Mouse (Mus musculus) hindbrain, embryonic 10.5 days (tissue): ENCODE measurements around the gene Tnfrsf21. TPM values are rescaled to one million over a fixed set of nuclear protein-coding genes. Genes with fewer than 3 reads are reported as not detected.

Experiments used
- DNase-seq: peaks from one replicate; pipeline ENCODE4 v3.0.0-alpha.2; 2017; ENCODE audit warnings: low spot score
- H3K27ac ChIP-seq: fragments of 300-500 bp; sonication (generic); 2 replicates; pipeline ENCODE4 v1.5.1; 2016; ENCODE audit warnings: mild to moderate bottlenecking, moderate library complexity
- H3K27me3 ChIP-seq: fragments of 300-500 bp; sonication (generic); 2 replicates; pipeline ENCODE4 v1.6.1; 2016; ENCODE audit warnings: mild to moderate bottlenecking; ENCODE audit not compliant: poor library complexity, insufficient read depth, severe bottlenecking
- H3K36me3 ChIP-seq: fragments of 300-500 bp; sonication (generic); 2 replicates; pipeline ENCODE4 v1.6.1; 2016; ENCODE audit warnings: mild to moderate bottlenecking, moderate library complexity
- H3K4me1 ChIP-seq: fragments of 300-500 bp; sonication (generic); replicated peaks from 2 replicates; pipeline ENCODE4 v1.6.1; 2016; ENCODE audit warnings: mild to moderate bottlenecking
- H3K4me3 ChIP-seq: fragments of 300-500 bp; sonication (generic); 2 replicates; pipeline ENCODE4 v1.5.1; 2016; ENCODE audit warnings: mild to moderate bottlenecking, moderate library complexity
- H3K9me3 ChIP-seq: fragments of 300-500 bp; sonication (generic); 2 replicates; pipeline ENCODE4 v1.6.1; 2016; ENCODE audit warnings: mild to moderate bottlenecking, moderate library complexity
- WGBS: fragments of 180-500 bp; shearing (Covaris S2); methylation state at CpG from one replicate; pipeline ENCODE4 v1.1.7; 2016; 5-methylcytosine and 5-hydroxymethylcytosine counted together
- polyA plus RNA-seq: library from polyadenylated mRNA; unstranded; fragments of >200 nt; fragmentation: Nextera tagmentation; extraction: Ambion mirVana; gene quantifications from 2 replicates; pipeline ENCODE4 v1.2.1, GENCODE M21; 2016

Tnfrsf21 gene
- polyA plus RNA-seq, 1 experiment from 2014 or later = 31.4 TPM

GRCm38 (mm10) chr17:43130115-43130869 is 113.9 kb downstream of the Tnfrsf21 start:
- Histone ChIP-seq H3K9me3 (no peaks in the 10 kb centered on the region), H3K27ac (no peak overlapping the region), H3K4me3 (no peak overlapping the region), H3K27me3 (no peaks in the 10 kb centered on the region), H3K36me3 (no peaks in the 10 kb centered on the region), H3K4me1 (no peaks in the 10 kb centered on the region)
- WGBS = 91% methylated on average over 3 of the region's 3 CpGs
- DNase-seq = no peak

- no peaks in the 10 kb centered on the region for H3K27me3 ChIP-seq
- H3K9me3 ChIP-seq = no peaks in the 10 kb centered on the region
- H3K4me1 ChIP-seq = 0 out of 2 replicates have a peak, but pooled peaks cover 2% of the 10 kb centered on the region
- no peak overlapping the region for H3K4me3 ChIP-seq
- H3K27ac ChIP-seq = no peak overlapping the region
- H3K36me3 ChIP-seq = no peaks in the 10 kb centered on the region
- no peak for DNase-seq
Measured at GRCm38 (mm10) chr17:43130870-43131264, 114.5 kb downstream of the Tnfrsf21 start.

- no peak overlapping the region for H3K27ac ChIP-seq
- no peaks in the 10 kb centered on the region for H3K36me3 ChIP-seq
- 87% methylated on average over 5 of the region's 5 CpGs for WGBS
- H3K4me3 ChIP-seq = no peak overlapping the region
- peaks cover 4% of the 10 kb centered on the region; the same call in 1 of the 2 replicates for H3K4me1 ChIP-seq
- no peak for DNase-seq
- no peaks in the 10 kb centered on the region for H3K27me3 ChIP-seq
- H3K9me3 ChIP-seq = no peaks in the 10 kb centered on the region
Measured at GRCm38 (mm10) chr17:43132477-43132876, 116.1 kb downstream of the Tnfrsf21 start.

GRCm38 (mm10) chr17:43133106-43133505 is 116.8 kb downstream of the Tnfrsf21 start:
- H3K27me3 ChIP-seq = no peaks in the 10 kb centered on the region
- no peaks in the 10 kb centered on the region for H3K36me3 ChIP-seq
- H3K4me1 ChIP-seq = peaks cover 4% of the 10 kb centered on the region; the same call in 1 of the 2 replicates
- no peak overlapping the region for H3K4me3 ChIP-seq
- no peaks in the 10 kb centered on the region for H3K9me3 ChIP-seq
- 84% methylated on average over 4 of the region's 4 CpGs for WGBS
- no peak overlapping the region for H3K27ac ChIP-seq
- no peak for DNase-seq

GRCm38 (mm10) chr17:43134991-43135390 is 118.6 kb downstream of the Tnfrsf21 start:
- Histone ChIP-seq H3K4me1 (peaks cover 4% of the 10 kb centered on the region; the same call in 1 of the 2 replicates), H3K9me3 (no peaks in the 10 kb centered on the region), H3K36me3 (no peaks in the 10 kb centered on the region), H3K27me3 (no peaks in the 10 kb centered on the region), H3K4me3 (no peak overlapping the region), H3K27ac (no peak overlapping the region)
- DNase-seq = no peak
- WGBS = 81% methylated on average over 4 of the region's 4 CpGs

GRCm38 (mm10) chr17:43135398-43136265 is 119.3 kb downstream of the Tnfrsf21 start:
- Histone ChIP-seq H3K4me1 (peaks cover 4% of the 10 kb centered on the region; the same call in 1 of the 2 replicates), H3K4me3 (no peak overlapping the region), H3K27ac (no peak overlapping the region), H3K9me3 (no peaks in the 10 kb centered on the region), H3K36me3 (no peaks in the 10 kb centered on the region), H3K27me3 (no peaks in the 10 kb centered on the region)
- 58% methylated on average over 7 of the region's 7 CpGs for WGBS
- DNase-seq = no peak

GRCm38 (mm10) chr17:43136720-43137119 is 120.4 kb downstream of the Tnfrsf21 start:
- Histone ChIP-seq H3K27me3 (no peaks in the 10 kb centered on the region), H3K4me1 (peaks cover 4% of the 10 kb centered on the region; the same call in 1 of the 2 replicates), H3K36me3 (no peaks in the 10 kb centered on the region), H3K27ac (no peak overlapping the region), H3K4me3 (no peak overlapping the region), H3K9me3 (no peaks in the 10 kb centered on the region)
- WGBS = 63% methylated on average over 4 of the region's 4 CpGs
- no peak for DNase-seq

- no peak for DNase-seq
- H3K4me3 ChIP-seq = no peak overlapping the region
- no peaks in the 10 kb centered on the region for H3K36me3 ChIP-seq
- H3K9me3 ChIP-seq = no peaks in the 10 kb centered on the region
- no peaks in the 10 kb centered on the region for H3K27me3 ChIP-seq
- H3K27ac ChIP-seq = no peak overlapping the region
- WGBS = 93% methylated on average over 9 of the region's 9 CpGs
- peaks cover 4% of the 10 kb centered on the region; the same call in 1 of the 2 replicates for H3K4me1 ChIP-seq
Measured at GRCm38 (mm10) chr17:43137838-43138237, 121.5 kb downstream of the Tnfrsf21 start.

GRCm38 (mm10) chr17:43138356-43138755 is 122.0 kb downstream of the Tnfrsf21 start:
- DNase-seq = no peak
- H3K4me1 ChIP-seq = peaks cover 4% of the 10 kb centered on the region; the same call in 1 of the 2 replicates
- H3K36me3 ChIP-seq = no peaks in the 10 kb centered on the region
- WGBS = 84% methylated on average over 7 of the region's 7 CpGs
- H3K4me3 ChIP-seq = no peak overlapping the region
- no peaks in the 10 kb centered on the region for H3K9me3 ChIP-seq
- H3K27me3 ChIP-seq = no peaks in the 10 kb centered on the region
- no peak overlapping the region for H3K27ac ChIP-seq

Other genes with a start within 250 kb of the Tnfrsf21 start
- gene Cd2ap, start 139.9 kb upstream of the Tnfrsf21 start, polyA plus RNA-seq = 7.9 and 12.5 TPM in 2 replicates